Comparison of ENCODE assay signal across 10 mouse cellular contexts in the genomic region with DNA sequence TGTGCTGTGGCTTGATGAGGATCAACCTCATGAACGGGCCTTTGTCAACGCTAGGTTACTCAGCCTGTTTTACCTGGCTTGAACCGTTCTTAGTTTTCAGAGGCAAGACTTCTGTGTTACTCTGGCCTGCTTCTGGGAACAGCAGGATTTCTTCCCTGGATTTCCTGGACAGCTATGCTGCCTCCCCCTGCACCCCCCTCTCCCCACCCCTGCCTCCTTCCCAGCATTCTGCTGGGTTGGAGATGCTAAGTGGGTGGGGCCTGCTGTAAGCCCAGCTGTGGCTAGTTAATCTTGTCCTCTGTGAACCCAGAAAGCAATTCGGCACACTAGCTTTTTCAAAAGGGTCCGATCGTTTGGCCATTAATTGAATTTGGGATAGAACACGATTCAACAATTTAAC. TPM values are rescaled to one million over a fixed set of nuclear protein-coding genes. Genes with fewer than 3 reads are reported as not detected.
A peak's percentile ranks its signal among the peaks of the same experiment; 100 is the strongest.
DNase-seq lines count a peak whose midpoint lies in the region; ATAC-seq lines count a peak whose summit lies in the region.
"Had no signal": no experiment of that assay in that cellular context is flagged by ENCODE, and none has a peak within 500 bp of the region (broad histone marks: within the 10 kb centered on the region; RNA-seq: fewer than 3 reads in every experiment).

No protein-coding gene starts in this region.

- H3K27me3 ChIP-seq in embryonic facial prominence, embryonic 11.5 days (ENCODE audit: control insufficient read depth, insufficient read depth, low read length), result no peaks in the 10 kb centered on the region

- ATAC-seq in embryonic facial prominence, embryonic 11.5 days (replicated peaks; ENCODE audit: insufficient number of reproducible peaks, low FRiP score, low TSS enrichment, low read depth), result 0 out of 2 replicates have a peak, but pooled peaks have one; percentile 49
- no peak for ATAC-seq in CD4-positive, CD25-positive, alpha-beta regulatory T cell, adult 4 months

- no peaks in the 10 kb centered on the region for H3K36me3 ChIP-seq in embryonic facial prominence, embryonic 11.5 days (replicated peaks; ENCODE audit: control insufficient read depth, insufficient read depth, low read depth, low read length)

- no peaks in the 10 kb centered on the region for H3K4me1 ChIP-seq in embryonic facial prominence, embryonic 11.5 days (ENCODE audit: control insufficient read depth, insufficient read depth, low read length)

- intact Hi-C loops in left cerebral cortex, postnatal 4 days (cut with DNase I), result no loop called here
- intact Hi-C loops in left cerebral cortex, postnatal 25 days (cut with DNase I), result no loop called here

- no peak overlapping the region for H3K27ac ChIP-seq in embryonic facial prominence, embryonic 11.5 days (replicated peaks; ENCODE audit: low read depth, low read length)
- H3K27ac ChIP-seq: hindbrain, postnatal 0 days had no signal

- peak; percentile 6 for DNase-seq in left cerebral cortex, postnatal 4 days
- no peak for DNase-seq in left cerebral cortex, postnatal 25 days (ENCODE audit: low spot score in 2 of 2)
- peak; percentile 58 for DNase-seq in embryonic facial prominence, embryonic 11.5 days (ENCODE audit: low spot score)
- peak; percentile 50 to 68 for DNase-seq in kidney, adult 8-10 months
- peak; percentile 38 for DNase-seq in skeletal muscle tissue, adult 2 months (ENCODE audit: low read depth, low spot score)
- no peak for DNase-seq in thymus, postnatal 25 days
- no peak for DNase-seq in embryo, embryonic 11 days

- no peak overlapping the region for H3K4me3 ChIP-seq in embryonic facial prominence, embryonic 11.5 days (ENCODE audit: low read depth, low read length)
- H3K4me3 ChIP-seq: erythroblast, embryonic 14.5 days had no signal

- WGBS in embryonic facial prominence, embryonic 11.5 days, result 66% methylated on average over 7 of the region's 7 CpGs

- no peak overlapping the region for H3K4me2 ChIP-seq in embryonic facial prominence, embryonic 11.5 days (ENCODE audit: low read depth, low read length)

- H3K9me3 ChIP-seq in embryonic facial prominence, embryonic 11.5 days (replicated peaks; ENCODE audit: control insufficient read depth, low read length), result no peaks in the 10 kb centered on the region

- no peak overlapping the region for H3K9ac ChIP-seq in embryonic facial prominence, embryonic 11.5 days (replicated peaks; ENCODE audit: low read length)

RNA-seq across cellular contexts. Expression of a gene that starts 7.7 kb away (rescaled TPM):
- total RNA-seq in left cerebral cortex, postnatal 4 days (2021), result 10 to 100 TPM; 35.5 to 40.3 TPM
- total RNA-seq in left cerebral cortex, postnatal 25 days (2021), result 10 to 100 TPM; 46.4 to 49.4 TPM
- polyA plus RNA-seq in embryonic facial prominence, embryonic 11.5 days (2014; fragmentation: Nextera tagmentation; extraction: Ambion mirVana), result 12.2 and 20.0 TPM in 2 replicates
- polyA plus RNA-seq in CD4-positive, CD25-positive, alpha-beta regulatory T cell, adult 4 months (2017; shearing (Covaris generic)), result under 1 TPM in 1 of 2 experiments, not detected in 1; 0.31 TPM

Comparison
In these comparisons a context has a peak if more than half of its experiments do, and no peak if none do; other contexts are left out.
1. DNase-seq: peak in left cerebral cortex, postnatal 4 days (single experiment), embryonic facial prominence, embryonic 11.5 days (single experiment), kidney, adult 8-10 months (2 of 2) and skeletal muscle tissue, adult 2 months (single experiment); none in left cerebral cortex, postnatal 25 days (0 of 2), thymus, postnatal 25 days (single experiment) and embryo, embryonic 11 days (single experiment).